Mouse (Mus musculus): ENCODE data around the gene Fstl4. TPM values are rescaled to one million over a fixed set of nuclear protein-coding genes. Genes with fewer than 3 reads are reported as not detected.
"Not testable (repeated sequence)": the region's sequence is repeated elsewhere in the genome, so short reads cannot be mapped to it uniquely, and the experiment has no call there.

Gene Fstl4
- polyA plus RNA-seq, 1 experiment from 2014 or later = 0.49 TPM

DNA sequence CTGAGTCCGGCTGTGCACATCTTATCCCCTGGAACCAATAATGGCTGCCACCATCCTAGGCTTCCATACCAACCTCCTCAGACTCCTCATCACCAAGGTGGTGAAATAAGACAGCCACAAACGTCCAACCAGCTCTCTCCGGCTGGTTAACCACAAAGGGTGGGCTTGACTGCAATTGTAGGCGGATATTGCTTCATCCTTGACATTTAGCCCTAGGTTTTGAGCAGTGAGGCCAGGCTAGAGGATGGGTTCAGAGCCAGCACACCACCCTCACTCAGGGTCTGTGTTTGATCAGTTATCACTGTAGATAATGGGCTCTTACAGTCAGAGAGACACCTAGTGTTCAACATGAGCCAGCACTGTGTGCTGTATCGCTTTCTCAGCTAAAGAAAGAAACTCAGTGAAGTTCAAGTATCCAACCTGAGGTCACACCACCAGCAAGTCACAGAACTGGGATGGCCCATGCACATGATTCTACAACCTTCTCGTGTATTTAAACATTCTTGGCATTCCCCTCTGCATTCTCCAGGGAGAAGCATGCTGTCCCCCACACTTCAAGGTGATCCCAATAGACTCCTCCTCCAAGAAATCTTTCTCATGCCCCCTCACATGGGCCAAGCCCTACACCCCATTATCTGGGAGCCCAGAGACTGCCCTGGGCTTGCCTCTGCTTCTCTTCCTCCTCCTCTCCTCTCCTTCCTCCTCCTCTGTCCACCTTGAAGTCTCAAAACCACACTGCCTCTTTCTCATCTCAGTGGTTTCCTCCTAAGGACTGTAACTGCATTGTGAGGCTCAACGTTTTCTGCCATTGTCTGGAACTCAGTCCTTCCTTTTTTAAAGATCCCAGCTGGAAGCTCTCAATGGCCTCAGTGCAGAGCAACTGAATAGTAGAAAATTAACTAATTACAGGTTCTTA is 314.2 kb downstream of the Fstl4 start:
- no peak overlapping the region for H3K9ac ChIP-seq (ENCODE audit: low read length)
- ATAC-seq (ENCODE audit: insufficient number of reproducible peaks, low FRiP score, low TSS enrichment, low read depth) (no peak), DNase-seq (ENCODE audit: low spot score) (no peak)
- no peaks in the 10 kb centered on the region for H3K27me3 ChIP-seq (ENCODE audit: control insufficient read depth, insufficient read depth, low read length)
- no peaks in the 10 kb centered on the region; the same call in 1 of the 2 replicates for H3K9me3 ChIP-seq (ENCODE audit: control insufficient read depth, low read length)
- H3K36me3 ChIP-seq (ENCODE audit: control insufficient read depth, insufficient read depth, low read length) = no peaks in the 10 kb centered on the region
- no peak overlapping the region for H3K27ac ChIP-seq (replicated peaks; ENCODE audit: low read depth, low read length)
- H3K4me3 ChIP-seq (ENCODE audit: low read depth, low read length) = no peak overlapping the region
- no peak overlapping the region for H3K4me2 ChIP-seq (ENCODE audit: low read depth, severe bottlenecking)
- no peaks in the 10 kb centered on the region for H3K4me1 ChIP-seq (ENCODE audit: control insufficient read depth, insufficient read depth, low read length)
- 80% methylated on average over 7 of the region's 7 CpGs for WGBS

DNA sequence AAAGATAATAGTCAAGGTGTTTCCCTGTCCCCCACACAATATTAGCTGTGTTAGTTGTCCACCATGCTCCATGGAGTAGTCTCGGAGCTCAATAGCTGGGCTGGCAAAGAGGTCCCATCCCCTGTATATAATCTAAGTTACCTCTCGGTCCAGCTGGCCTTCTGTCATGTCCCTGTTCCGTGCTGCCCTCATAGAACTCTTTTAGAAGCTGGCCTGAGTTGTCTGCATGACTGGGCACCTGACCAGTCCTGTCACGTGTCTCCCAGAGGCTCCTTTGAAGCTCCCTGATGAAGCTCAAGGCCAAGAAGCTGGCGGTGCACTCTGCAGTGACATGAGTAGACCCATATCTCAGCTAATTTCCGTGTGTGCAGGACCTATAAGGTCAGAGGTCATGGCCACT is 316.9 kb downstream of the Fstl4 start:
- Histone ChIP-seq H3K9ac (ENCODE audit: low read length) (no peak overlapping the region), H3K27me3 (ENCODE audit: control insufficient read depth, insufficient read depth, low read length) (no peaks in the 10 kb centered on the region), H3K36me3 (ENCODE audit: control insufficient read depth, insufficient read depth, low read length) (no peaks in the 10 kb centered on the region), H3K4me3 (ENCODE audit: low read depth, low read length) (no peak overlapping the region), H3K4me1 (ENCODE audit: control insufficient read depth, insufficient read depth, low read length) (0 out of 2 replicates have a peak, but pooled peaks cover 2% of the 10 kb centered on the region), H3K9me3 (ENCODE audit: control insufficient read depth, low read length) (no peaks in the 10 kb centered on the region; the same call in 1 of the 2 replicates), H3K4me2 (ENCODE audit: low read depth, severe bottlenecking) (no peak overlapping the region), H3K27ac (replicated peaks; ENCODE audit: low read depth, low read length) (no peak overlapping the region)
- 84% methylated on average over 6 of the region's 6 CpGs for WGBS
- DNase-seq (ENCODE audit: low spot score) (no peak), ATAC-seq (ENCODE audit: insufficient number of reproducible peaks, low FRiP score, low TSS enrichment, low read depth) (no peak)

DNA sequence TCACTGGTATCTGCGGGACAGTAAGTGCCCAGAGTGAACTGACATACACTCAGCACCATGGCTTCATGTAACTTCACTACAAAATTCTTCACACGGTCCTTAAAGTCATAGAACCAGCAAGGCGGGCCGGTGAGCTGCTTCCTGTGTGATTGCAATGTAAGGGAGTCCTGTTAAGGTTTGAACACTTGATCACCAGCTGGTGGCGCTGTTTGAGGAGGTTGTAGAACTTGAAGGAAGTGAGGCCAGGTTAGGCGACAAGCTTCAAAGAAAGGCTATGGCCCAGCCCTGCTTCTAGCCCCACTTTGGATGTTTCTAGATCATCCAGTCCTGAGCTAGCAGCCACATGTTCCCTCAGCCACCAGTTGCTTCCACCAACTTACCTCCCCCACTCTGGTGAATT is 320.9 kb downstream of the Fstl4 start:
- Histone ChIP-seq H3K4me1 (ENCODE audit: control insufficient read depth, insufficient read depth, low read length) (0 out of 2 replicates have a peak, but pooled peaks cover 2% of the 10 kb centered on the region), H3K4me3 (ENCODE audit: low read depth, low read length) (no peak overlapping the region), H3K4me2 (ENCODE audit: low read depth, severe bottlenecking) (no peak overlapping the region), H3K9me3 (ENCODE audit: control insufficient read depth, low read length) (no peaks in the 10 kb centered on the region), H3K27ac (replicated peaks; ENCODE audit: low read depth, low read length) (no peak overlapping the region), H3K27me3 (ENCODE audit: control insufficient read depth, insufficient read depth, low read length) (no peaks in the 10 kb centered on the region), H3K36me3 (ENCODE audit: control insufficient read depth, insufficient read depth, low read length) (no peaks in the 10 kb centered on the region), H3K9ac (ENCODE audit: low read length) (no peak overlapping the region)
- WGBS = 76% methylated on average over 6 of the region's 6 CpGs
- ATAC-seq (ENCODE audit: insufficient number of reproducible peaks, low FRiP score, low TSS enrichment, low read depth) (no peak), DNase-seq (ENCODE audit: low spot score) (no peak)

DNA sequence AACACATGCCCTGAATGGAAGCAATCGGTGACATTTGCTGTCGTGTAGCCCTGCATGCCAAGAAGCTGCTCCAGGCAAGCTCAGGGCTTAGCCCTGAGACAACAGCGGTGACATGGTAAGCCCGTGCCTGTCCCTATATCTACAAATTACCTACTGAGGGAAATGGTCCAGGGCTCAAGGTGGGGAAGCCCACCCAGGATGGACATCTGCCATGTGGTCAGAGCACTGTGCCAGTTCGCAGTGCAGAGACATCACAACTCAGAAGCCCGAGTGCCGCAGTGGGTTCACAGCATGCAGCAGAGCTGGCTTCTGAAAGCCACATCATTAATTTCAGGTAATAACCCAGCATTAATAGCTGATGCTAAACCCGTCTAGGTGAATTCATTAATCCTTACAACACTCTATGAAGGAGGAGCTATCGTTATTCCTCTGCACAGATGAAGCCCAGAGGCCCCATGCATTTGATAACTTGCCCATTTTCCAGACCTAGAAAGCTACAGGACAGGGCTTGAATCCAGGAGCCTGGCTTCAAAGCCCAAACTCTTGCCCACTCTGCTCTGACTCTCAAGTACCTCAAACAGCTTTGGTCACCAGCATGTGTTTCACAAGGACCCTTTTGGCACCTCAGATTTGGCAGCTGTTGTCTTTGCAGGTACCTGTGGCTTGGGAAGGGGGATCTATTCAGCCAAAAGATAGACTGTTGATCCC is 321.6 kb downstream of the Fstl4 start:
- 63% methylated on average over 9 of the region's 9 CpGs for WGBS
- Histone ChIP-seq H3K4me2 (ENCODE audit: low read depth, severe bottlenecking) (no peak overlapping the region), H3K27me3 (ENCODE audit: control insufficient read depth, insufficient read depth, low read length) (no peaks in the 10 kb centered on the region), H3K9me3 (ENCODE audit: control insufficient read depth, low read length) (no peaks in the 10 kb centered on the region), H3K9ac (ENCODE audit: low read length) (no peak overlapping the region), H3K4me1 (ENCODE audit: control insufficient read depth, insufficient read depth, low read length) (peaks cover 4% of the 10 kb centered on the region; the same call in 1 of the 2 replicates), H3K36me3 (ENCODE audit: control insufficient read depth, insufficient read depth, low read length) (no peaks in the 10 kb centered on the region), H3K4me3 (ENCODE audit: low read depth, low read length) (no peak overlapping the region), H3K27ac (replicated peaks; ENCODE audit: low read depth, low read length) (no peak overlapping the region)
- DNase-seq (ENCODE audit: low spot score) (no peak), ATAC-seq (ENCODE audit: insufficient number of reproducible peaks, low FRiP score, low TSS enrichment, low read depth) (no peak)

- H3K9ac ChIP-seq (ENCODE audit: low read length); H3K27me3 ChIP-seq (ENCODE audit: control insufficient read depth, insufficient read depth, low read length); ATAC-seq (ENCODE audit: insufficient number of reproducible peaks, low FRiP score, low TSS enrichment, low read depth); H3K4me2 ChIP-seq (ENCODE audit: low read depth, severe bottlenecking); H3K36me3 ChIP-seq (ENCODE audit: control insufficient read depth, insufficient read depth, low read length); H3K4me1 ChIP-seq (ENCODE audit: control insufficient read depth, insufficient read depth, low read length); H3K9me3 ChIP-seq (ENCODE audit: control insufficient read depth, low read length); H3K27ac ChIP-seq (replicated peaks; ENCODE audit: low read depth, low read length); DNase-seq (ENCODE audit: low spot score); H3K4me3 ChIP-seq (ENCODE audit: low read depth, low read length): not testable (repeated sequence)
- WGBS = 89% methylated on average over 3 of the region's 3 CpGs
Observed at GRCm38 (mm10) chr11:53087896-53088295, 323.5 kb downstream of the Fstl4 start.

GRCm38 (mm10) chr11:53091596-53091995 is 327.2 kb downstream of the Fstl4 start:
- no peak overlapping the region for H3K27ac ChIP-seq (replicated peaks; ENCODE audit: low read depth, low read length)
- no peaks in the 10 kb centered on the region for H3K27me3 ChIP-seq (ENCODE audit: control insufficient read depth, insufficient read depth, low read length)
- H3K4me3 ChIP-seq (ENCODE audit: low read depth, low read length) = no peak overlapping the region
- 22% methylated on average over 5 of the region's 5 CpGs for WGBS
- H3K4me1 ChIP-seq (ENCODE audit: control insufficient read depth, insufficient read depth, low read length) = peaks cover 7% of the 10 kb centered on the region
- ATAC-seq (ENCODE audit: insufficient number of reproducible peaks, low FRiP score, low TSS enrichment, low read depth) (no peak), DNase-seq (ENCODE audit: low spot score) (no peak)
- no peak overlapping the region for H3K9ac ChIP-seq (ENCODE audit: low read length)
- H3K4me2 ChIP-seq (ENCODE audit: low read depth, severe bottlenecking) = no peak overlapping the region
- H3K9me3 ChIP-seq (ENCODE audit: control insufficient read depth, low read length) = no peaks in the 10 kb centered on the region
- no peaks in the 10 kb centered on the region for H3K36me3 ChIP-seq (ENCODE audit: control insufficient read depth, insufficient read depth, low read length)

DNA sequence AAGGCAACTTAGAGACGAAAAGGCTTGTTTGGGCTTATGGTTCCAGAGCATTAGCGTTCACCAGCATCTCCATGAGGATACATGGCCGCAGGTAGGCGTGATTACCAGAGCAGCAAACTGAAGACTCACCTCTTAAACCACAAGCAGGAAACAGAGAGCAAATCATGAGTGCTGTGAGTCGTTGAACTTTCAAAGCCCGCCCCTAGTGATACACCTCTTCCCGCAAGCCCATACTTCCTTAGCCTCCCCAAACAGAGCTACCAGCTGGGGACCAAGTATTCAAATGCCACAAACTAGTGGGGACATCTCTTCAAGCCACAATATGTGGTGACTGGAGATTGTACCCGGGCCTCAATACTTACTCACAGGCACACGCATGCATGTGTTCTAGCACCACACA is 332.4 kb downstream of the Fstl4 start:
- Histone ChIP-seq H3K4me1 (ENCODE audit: control insufficient read depth, insufficient read depth, low read length) (peaks cover 2% of the 10 kb centered on the region), H3K9ac (ENCODE audit: low read length) (no peak overlapping the region), H3K27ac (replicated peaks; ENCODE audit: low read depth, low read length) (no peak overlapping the region), H3K27me3 (ENCODE audit: control insufficient read depth, insufficient read depth, low read length) (no peaks in the 10 kb centered on the region), H3K9me3 (ENCODE audit: control insufficient read depth, low read length) (no peaks in the 10 kb centered on the region), H3K4me3 (ENCODE audit: low read depth, low read length) (no peak overlapping the region), H3K4me2 (ENCODE audit: low read depth, severe bottlenecking) (no peak overlapping the region), H3K36me3 (ENCODE audit: control insufficient read depth, insufficient read depth, low read length) (no peaks in the 10 kb centered on the region)
- WGBS = 85% methylated on average over 9 of the region's 9 CpGs
- ATAC-seq (ENCODE audit: insufficient number of reproducible peaks, low FRiP score, low TSS enrichment, low read depth) (no peak), DNase-seq (ENCODE audit: low spot score) (no peak)

- no peak for ATAC-seq (ENCODE audit: insufficient number of reproducible peaks, low FRiP score, low TSS enrichment, low read depth)
- Histone ChIP-seq H3K4me1 (ENCODE audit: control insufficient read depth, insufficient read depth, low read length) (no peaks in the 10 kb centered on the region), H3K36me3 (ENCODE audit: control insufficient read depth, insufficient read depth, low read length) (no peaks in the 10 kb centered on the region), H3K27ac (replicated peaks; ENCODE audit: low read depth, low read length) (no peak overlapping the region), H3K4me2 (ENCODE audit: low read depth, severe bottlenecking) (no peak overlapping the region), H3K4me3 (ENCODE audit: low read depth, low read length) (no peak overlapping the region), H3K27me3 (ENCODE audit: control insufficient read depth, insufficient read depth, low read length) (no peaks in the 10 kb centered on the region), H3K9ac (ENCODE audit: low read length) (no peak overlapping the region), H3K9me3 (ENCODE audit: control insufficient read depth, low read length) (no peaks in the 10 kb centered on the region)
- DNase-seq (ENCODE audit: low spot score) = no peak
- WGBS = 57% methylated on average over 8 of the region's 8 CpGs
Observed at GRCm38 (mm10) chr11:53097331-53097730, 332.9 kb downstream of the Fstl4 start.

All from limb, embryonic 11.5 days (tissue).